15 mouse cellular contexts compared by ENCODE assay signal in the genomic region with DNA sequence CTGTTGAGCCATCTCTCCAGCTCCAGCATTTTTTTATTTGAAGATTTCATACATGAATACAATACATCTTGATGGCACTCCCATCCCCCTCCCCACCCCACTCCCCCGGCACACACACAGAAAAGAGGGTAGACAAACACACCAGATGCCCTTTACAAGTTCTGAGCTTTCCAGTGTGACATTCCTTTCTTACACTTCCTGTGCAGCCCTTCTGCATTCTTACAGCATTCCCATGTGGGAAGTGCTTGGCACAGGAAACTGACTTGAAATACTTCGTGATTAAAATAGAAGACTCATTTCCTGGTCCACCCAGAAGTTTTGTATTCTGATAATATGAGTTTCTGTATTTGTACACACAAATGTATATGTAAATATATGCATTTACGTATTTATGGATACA. TPM values are rescaled to one million over a fixed set of nuclear protein-coding genes. Genes with fewer than 3 reads are reported as not detected.
DNase-seq lines count a peak whose midpoint lies in the region; ATAC-seq lines count a peak whose summit lies in the region.
"Had no signal": no experiment of that assay in that cellular context is flagged by ENCODE, and none has a peak within 500 bp of the region (broad histone marks: within the 10 kb centered on the region; RNA-seq: fewer than 3 reads in every experiment).

No protein-coding gene starts in this region.

- H3K27ac ChIP-seq in forebrain, embryonic 15.5 days (replicated peaks) = no peak overlapping the region
- no peak overlapping the region for H3K27ac ChIP-seq in forebrain, embryonic 10.5 days
- peak overlapping the region; percentile 48 for H3K27ac ChIP-seq in heart, embryonic 15.5 days
- H3K27ac ChIP-seq in hindbrain, embryonic 14.5 days = no peak overlapping the region
- H3K27ac ChIP-seq: forebrain, embryonic 12.5 days; hindbrain, embryonic 13.5 days had no signal

- 64% methylated on average over 3 of the region's 3 CpGs for WGBS in forebrain, embryonic 15.5 days
- WGBS in forebrain, embryonic 10.5 days = 73% methylated on average over 3 of the region's 3 CpGs
- 27% methylated on average over 3 of the region's 3 CpGs for WGBS in heart, embryonic 15.5 days
- 74% methylated on average over 3 of the region's 3 CpGs for WGBS in hindbrain, embryonic 14.5 days

- H3K4me2 ChIP-seq in forebrain, embryonic 15.5 days (replicated peaks) = no peak overlapping the region
- no peak overlapping the region for H3K4me2 ChIP-seq in heart, embryonic 15.5 days
- no peak overlapping the region for H3K4me2 ChIP-seq in hindbrain, embryonic 14.5 days (replicated peaks)
- H3K4me2 ChIP-seq: forebrain, embryonic 12.5 days; hindbrain, embryonic 13.5 days had no signal

- no peak overlapping the region for H3K4me3 ChIP-seq in forebrain, embryonic 15.5 days
- no peak overlapping the region for H3K4me3 ChIP-seq in forebrain, embryonic 10.5 days
- no peak overlapping the region for H3K4me3 ChIP-seq in heart, embryonic 15.5 days
- no peak overlapping the region for H3K4me3 ChIP-seq in hindbrain, embryonic 14.5 days (replicated peaks; ENCODE audit: low read length)
- H3K4me3 ChIP-seq: forebrain, embryonic 12.5 days; hindbrain, embryonic 13.5 days; myocyte had no signal

- H3K9ac ChIP-seq in forebrain, embryonic 15.5 days (replicated peaks) = no peak overlapping the region
- no peak overlapping the region for H3K9ac ChIP-seq in heart, embryonic 15.5 days
- no peak overlapping the region for H3K9ac ChIP-seq in hindbrain, embryonic 14.5 days
- H3K9ac ChIP-seq: forebrain, embryonic 12.5 days; hindbrain, embryonic 13.5 days had no signal

- no peaks in the 10 kb centered on the region for H3K4me1 ChIP-seq in forebrain, embryonic 15.5 days
- H3K4me1 ChIP-seq in forebrain, embryonic 10.5 days = no peaks in the 10 kb centered on the region
- H3K4me1 ChIP-seq in heart, embryonic 15.5 days (replicated peaks) = peaks cover 38% of the 10 kb centered on the region
- no peaks in the 10 kb centered on the region for H3K4me1 ChIP-seq in hindbrain, embryonic 14.5 days (replicated peaks; ENCODE audit: control insufficient read depth, insufficient read depth, low read length)
- H3K4me1 ChIP-seq: forebrain, embryonic 12.5 days; hindbrain, embryonic 13.5 days had no signal

- DNase-seq in forebrain, embryonic 10.5 days (ENCODE audit: extremely low spot score, low spot score) = no peak
- peak; percentile 26 to 29 for DNase-seq in left cerebral cortex, postnatal 14 days (ENCODE audit: low spot score in 2 of 2)
- no peak for DNase-seq in left cerebral cortex, postnatal 36 days (ENCODE audit: low spot score in 2 of 2)
- peak; percentile 58 for DNase-seq in lung, postnatal 36 days
- no peak for DNase-seq in urinary bladder, adult 2 months (ENCODE audit: low spot score)
- no peak for DNase-seq in hindbrain, embryonic 14.5 days (ENCODE audit: low spot score)

- H3K27me3 ChIP-seq in forebrain, embryonic 15.5 days = no peaks in the 10 kb centered on the region
- no peaks in the 10 kb centered on the region for H3K27me3 ChIP-seq in forebrain, embryonic 10.5 days (ENCODE audit: poor library complexity, severe bottlenecking)
- no peaks in the 10 kb centered on the region for H3K27me3 ChIP-seq in heart, embryonic 15.5 days
- no peaks in the 10 kb centered on the region for H3K27me3 ChIP-seq in hindbrain, embryonic 14.5 days (ENCODE audit: control insufficient read depth, insufficient read depth, low read length)
- H3K27me3 ChIP-seq: forebrain, embryonic 12.5 days; hindbrain, embryonic 13.5 days had no signal

- no peaks in the 10 kb centered on the region for H3K36me3 ChIP-seq in forebrain, embryonic 15.5 days
- no peaks in the 10 kb centered on the region for H3K36me3 ChIP-seq in forebrain, embryonic 10.5 days (replicated peaks)
- no peaks in the 10 kb centered on the region for H3K36me3 ChIP-seq in heart, embryonic 15.5 days
- H3K36me3 ChIP-seq in hindbrain, embryonic 14.5 days (replicated peaks; ENCODE audit: control insufficient read depth, insufficient read depth) = no peaks in the 10 kb centered on the region
- H3K36me3 ChIP-seq: forebrain, embryonic 12.5 days; hindbrain, embryonic 13.5 days had no signal

- 0 out of 2 replicates have a peak, but pooled peaks have one; percentile 46 for ATAC-seq in forebrain, embryonic 15.5 days (replicated peaks)
- ATAC-seq in heart, embryonic 15.5 days (replicated peaks; ENCODE audit: insufficient number of reproducible peaks, insufficient read depth, low FRiP score, low read depth) = peak; percentile 64
- no peak for ATAC-seq in hindbrain, embryonic 14.5 days (ENCODE audit: low FRiP score)

- H3K9me3 ChIP-seq in forebrain, embryonic 15.5 days = no peaks in the 10 kb centered on the region
- no peaks in the 10 kb centered on the region for H3K9me3 ChIP-seq in forebrain, embryonic 10.5 days
- H3K9me3 ChIP-seq in heart, embryonic 15.5 days (replicated peaks) = no peaks in the 10 kb centered on the region
- H3K9me3 ChIP-seq in hindbrain, embryonic 14.5 days (ENCODE audit: control insufficient read depth, low read length) = no peaks in the 10 kb centered on the region
- H3K9me3 ChIP-seq: forebrain, embryonic 12.5 days; hindbrain, embryonic 13.5 days had no signal

- intact Hi-C loops in left cerebral cortex, postnatal 14 days (cut with DNase I) = no loop called here
- intact Hi-C loops in left cerebral cortex, postnatal 36 days (cut with DNase I) = no loop called here

RNA-seq across cellular contexts. Expression of a gene that starts 15.4 kb away (rescaled TPM):
- not detected in 2 replicates for polyA plus RNA-seq in forebrain, embryonic 15.5 days (2015; fragmentation: Nextera tagmentation; extraction: Ambion mirVana)
- not detected in 2 replicates for polyA plus RNA-seq in forebrain, embryonic 10.5 days (2016; fragmentation: Nextera tagmentation; extraction: Ambion mirVana)
- not detected for total RNA-seq in left cerebral cortex, postnatal 14 days (2021)
- not detected for total RNA-seq in left cerebral cortex, postnatal 36 days (2021)
- polyA plus RNA-seq in heart, embryonic 15.5 days (2015; fragmentation: Nextera tagmentation; extraction: Ambion mirVana) = not detected in 2 replicates
- not detected in 2 replicates for polyA plus RNA-seq in urinary bladder, adult 2 months (2012; rRNA removed)
- polyA plus RNA-seq in hindbrain, embryonic 14.5 days (2014; fragmentation: Nextera tagmentation; extraction: Ambion mirVana) = not detected in 2 replicates
- total RNA-seq: common myeloid progenitor, adult 5-6 weeks; layer of hippocampus, postnatal 25 days had no signal
- polyA plus RNA-seq: forebrain, embryonic 12.5 days; hindbrain, embryonic 13.5 days; liver, embryonic 16.5 days; myocyte; stomach, embryonic 14.5 days had no signal

Comparison
In these comparisons a context has a peak if more than half of its experiments do, and no peak if none do; other contexts are left out.
1. DNase-seq: peak in left cerebral cortex, postnatal 14 days (2 of 2) and lung, postnatal 36 days (single experiment); none in forebrain, embryonic 10.5 days (single experiment), left cerebral cortex, postnatal 36 days (0 of 2), urinary bladder, adult 2 months (single experiment) and hindbrain, embryonic 14.5 days (single experiment).